Mouse (Mus musculus): Measurements from ENCODE around the gene Cdh8. TPM values are rescaled to one million over a fixed set of nuclear protein-coding genes. Genes with fewer than 3 reads are reported as not detected.

Gene Cdh8
- polyA plus RNA-seq (2016; fragmentation: Nextera tagmentation; extraction: Ambion mirVana), result 1.0 and 1.2 TPM in 2 replicates

- H3K36me3 ChIP-seq (replicated peaks), result no peaks in the 10 kb centered on the region
- peak within 1 kb of the TSS; percentile 63 for H3K4me3 ChIP-seq
- peak; percentile 83 for DNase-seq (ENCODE audit: low spot score)
- H3K27ac ChIP-seq (replicated peaks), result no peak within 1 kb of the TSS
- peaks cover 84% of the 10 kb centered on the region for H3K27me3 ChIP-seq (replicated peaks; ENCODE audit: low read depth, poor library complexity, severe bottlenecking)
- H3K4me1 ChIP-seq, result peaks cover 24% of the 10 kb centered on the region
- under 1% methylated on average over 58 of the region's 58 CpGs for WGBS
- H3K9me3 ChIP-seq, result no peaks in the 10 kb centered on the region
Observed at GRCm38 (mm10) chr8:99415966-99416781, at the start of gene Cdh8. TSS of gene Cdh8 (minus strand) at chr8:99416471.

GRCm38 (mm10) chr8:99446506-99446905 lies 30.2 kb upstream of the Cdh8 start:
- Histone ChIP-seq H3K27ac (replicated peaks) (no peak overlapping the region), H3K9me3 (no peaks in the 10 kb centered on the region), H3K4me3 (no peak overlapping the region), H3K36me3 (replicated peaks) (no peaks in the 10 kb centered on the region), H3K4me1 (no peaks in the 10 kb centered on the region), H3K27me3 (replicated peaks; ENCODE audit: low read depth, poor library complexity, severe bottlenecking) (no peaks in the 10 kb centered on the region)
- 95% methylated on average over 1 of the region's 1 CpGs for WGBS
- no peak for DNase-seq (ENCODE audit: low spot score)

GRCm38 (mm10) chr8:99425901-99426300 lies 9.6 kb upstream of the Cdh8 start:
- Histone ChIP-seq H3K9me3 (no peaks in the 10 kb centered on the region), H3K4me3 (no peak overlapping the region), H3K27me3 (replicated peaks; ENCODE audit: low read depth, poor library complexity, severe bottlenecking) (no peaks in the 10 kb centered on the region), H3K27ac (replicated peaks) (no peak overlapping the region), H3K4me1 (no peaks in the 10 kb centered on the region), H3K36me3 (replicated peaks) (no peaks in the 10 kb centered on the region)
- 85% methylated on average over 4 of the region's 4 CpGs for WGBS
- no peak for DNase-seq (ENCODE audit: low spot score)

- H3K4me1 ChIP-seq, result peaks cover 6% of the 10 kb centered on the region
- H3K36me3 ChIP-seq (replicated peaks), result no peaks in the 10 kb centered on the region
- no peaks in the 10 kb centered on the region for H3K9me3 ChIP-seq
- peaks cover 36% of the 10 kb centered on the region for H3K27me3 ChIP-seq (replicated peaks; ENCODE audit: low read depth, poor library complexity, severe bottlenecking)
- no peak for DNase-seq (ENCODE audit: low spot score)
- no peak overlapping the region for H3K27ac ChIP-seq (replicated peaks)
- WGBS, result 24% methylated on average over 7 of the region's 7 CpGs
- no peak overlapping the region for H3K4me3 ChIP-seq
Observed at GRCm38 (mm10) chr8:99421516-99421915, 5.2 kb upstream of the Cdh8 start.

GRCm38 (mm10) chr8:99419726-99420125 lies 3.5 kb upstream of the Cdh8 start:
- WGBS, result 87% methylated on average over 4 of the region's 4 CpGs
- Histone ChIP-seq H3K4me3 (no peak overlapping the region), H3K4me1 (peaks cover 21% of the 10 kb centered on the region), H3K27me3 (replicated peaks; ENCODE audit: low read depth, poor library complexity, severe bottlenecking) (peaks cover 54% of the 10 kb centered on the region), H3K36me3 (replicated peaks) (no peaks in the 10 kb centered on the region), H3K9me3 (no peaks in the 10 kb centered on the region), H3K27ac (replicated peaks) (no peak overlapping the region)
- no peak for DNase-seq (ENCODE audit: low spot score)

- Histone ChIP-seq H3K36me3 (replicated peaks) (no peaks in the 10 kb centered on the region), H3K9me3 (no peaks in the 10 kb centered on the region), H3K27me3 (replicated peaks; ENCODE audit: low read depth, poor library complexity, severe bottlenecking) (peaks cover 76% of the 10 kb centered on the region), H3K27ac (replicated peaks) (no peak overlapping the region), H3K4me3 (no peak overlapping the region), H3K4me1 (peaks cover 24% of the 10 kb centered on the region)
- 45% methylated on average over 7 of the region's 7 CpGs for WGBS
- DNase-seq (ENCODE audit: low spot score), result no peak
Observed at GRCm38 (mm10) chr8:99417456-99417855, 1.2 kb upstream of the Cdh8 start.

GRCm38 (mm10) chr8:99415076-99415965 lies 950 bp downstream of the Cdh8 start:
- peak overlapping the region; percentile 63 for H3K4me3 ChIP-seq
- no peaks in the 10 kb centered on the region for H3K36me3 ChIP-seq (replicated peaks)
- H3K4me1 ChIP-seq, result peaks cover 24% of the 10 kb centered on the region
- DNase-seq (ENCODE audit: low spot score), result peak; percentile 56
- H3K27me3 ChIP-seq (replicated peaks; ENCODE audit: low read depth, poor library complexity, severe bottlenecking), result peaks cover 84% of the 10 kb centered on the region
- no peak overlapping the region for H3K27ac ChIP-seq (replicated peaks)
- H3K9me3 ChIP-seq, result no peaks in the 10 kb centered on the region
- under 1% methylated on average over 48 of the region's 48 CpGs for WGBS

GRCm38 (mm10) chr8:99414483-99414921 lies 1.8 kb downstream of the Cdh8 start:
- peak; percentile 22 for DNase-seq (ENCODE audit: low spot score)
- Histone ChIP-seq H3K4me1 (peaks cover 24% of the 10 kb centered on the region), H3K9me3 (no peaks in the 10 kb centered on the region), H3K4me3 (peak overlapping the region; percentile 63), H3K27ac (replicated peaks) (no peak overlapping the region), H3K27me3 (replicated peaks; ENCODE audit: low read depth, poor library complexity, severe bottlenecking) (peaks cover 77% of the 10 kb centered on the region), H3K36me3 (replicated peaks) (no peaks in the 10 kb centered on the region)
- 6% methylated on average over 9 of the region's 9 CpGs for WGBS

GRCm38 (mm10) chr8:99413877-99414482 lies 2.3 kb downstream of the Cdh8 start:
- DNase-seq (ENCODE audit: low spot score), result no peak
- no peaks in the 10 kb centered on the region for H3K36me3 ChIP-seq (replicated peaks)
- H3K4me3 ChIP-seq, result peak overlapping the region; percentile 63; the same call in 1 of the 2 replicates
- WGBS, result 48% methylated on average over 10 of the region's 10 CpGs
- no peaks in the 10 kb centered on the region for H3K9me3 ChIP-seq
- no peak overlapping the region for H3K27ac ChIP-seq (replicated peaks)
- H3K4me1 ChIP-seq, result peaks cover 24% of the 10 kb centered on the region
- peaks cover 73% of the 10 kb centered on the region for H3K27me3 ChIP-seq (replicated peaks; ENCODE audit: low read depth, poor library complexity, severe bottlenecking)

- no peak for DNase-seq (ENCODE audit: low spot score)
Observed at GRCm38 (mm10) chr8:99393908-99394307, 22.4 kb downstream of the Cdh8 start.

GRCm38 (mm10) chr8:99370104-99370503 lies 46.2 kb downstream of the Cdh8 start:
- H3K27ac ChIP-seq (replicated peaks), result no peak overlapping the region
- WGBS, result 94% methylated on average over 5 of the region's 5 CpGs
- H3K9me3 ChIP-seq, result no peaks in the 10 kb centered on the region
- H3K4me1 ChIP-seq, result no peaks in the 10 kb centered on the region
- H3K27me3 ChIP-seq (replicated peaks; ENCODE audit: low read depth, poor library complexity, severe bottlenecking), result no peaks in the 10 kb centered on the region
- no peak overlapping the region for H3K4me3 ChIP-seq
- DNase-seq (ENCODE audit: low spot score), result no peak
- H3K36me3 ChIP-seq (replicated peaks), result no peaks in the 10 kb centered on the region

More at GRCm38 (mm10) chr8:99393908-99394307, 22.4 kb downstream of the Cdh8 start:
- H3K4me1 ChIP-seq, result no peaks in the 10 kb centered on the region
- H3K9me3 ChIP-seq, result no peaks in the 10 kb centered on the region
- WGBS, result 75% methylated on average over 4 of the region's 4 CpGs
- H3K27me3 ChIP-seq (replicated peaks; ENCODE audit: low read depth, poor library complexity, severe bottlenecking), result no peaks in the 10 kb centered on the region
- H3K36me3 ChIP-seq (replicated peaks), result no peaks in the 10 kb centered on the region
- H3K27ac ChIP-seq (replicated peaks), result no peak overlapping the region
- no peak overlapping the region for H3K4me3 ChIP-seq

GRCm38 (mm10) chr8:99369166-99369565 lies 47.1 kb downstream of the Cdh8 start:
- no peaks in the 10 kb centered on the region for H3K27me3 ChIP-seq (replicated peaks; ENCODE audit: low read depth, poor library complexity, severe bottlenecking)
- H3K36me3 ChIP-seq (replicated peaks), result no peaks in the 10 kb centered on the region
- no peaks in the 10 kb centered on the region for H3K9me3 ChIP-seq
- WGBS, result 96% methylated on average over 3 of the region's 3 CpGs
- no peaks in the 10 kb centered on the region for H3K4me1 ChIP-seq
- H3K4me3 ChIP-seq, result no peak overlapping the region
- DNase-seq (ENCODE audit: low spot score), result no peak
- no peak overlapping the region for H3K27ac ChIP-seq (replicated peaks)

Data from embryonic facial prominence, embryonic 10.5 days (tissue).